Mouse (Mus musculus): ENCODE measurements at regions not wholly inside any gene's neighbourhood (a gene's known extent, or its start where the extent isn't known, plus 50 kb on each side); places are given as distances from the start of the nearest gene placed in this dataset.
"Not testable (repeated sequence)": the region's sequence is repeated elsewhere in the genome, so short reads cannot be mapped to it uniquely, and the experiment has no call there.

GRCm38 (mm10) chr9:83728428-83728827 is 77.6 kb downstream of the Elovl4 start:
- DNase-seq (ENCODE audit: low spot score in 2 of 2): no peak

- peak; percentile 74 to 82 for DNase-seq (ENCODE audit: low spot score in 2 of 2)
Measured at GRCm38 (mm10) chr9:83727462-83728189, 78.5 kb downstream of the Elovl4 start.

GRCm38 (mm10) chr9:83726979-83727378 is 79.1 kb downstream of the Elovl4 start:
- DNase-seq (ENCODE audit: low spot score in 2 of 2): no peak

GRCm38 (mm10) chr9:83726105-83726504 is 80.0 kb downstream of the Elovl4 start:
- peak; percentile 39 to 61 for DNase-seq (ENCODE audit: low spot score in 2 of 2)

- peak in 1 of 2 experiments; percentile 5 for DNase-seq (ENCODE audit: low spot score in 2 of 2)
Measured at GRCm38 (mm10) chr9:83725545-83725944, 80.5 kb downstream of the Elovl4 start.

GRCm38 (mm10) chr9:83720982-83721381 is 85.1 kb downstream of the Elovl4 start:
- DNase-seq (ENCODE audit: low spot score in 2 of 2): no peak

GRCm38 (mm10) chr9:83719811-83720210 is 86.3 kb downstream of the Elovl4 start:
- no peak for DNase-seq (ENCODE audit: low spot score in 2 of 2)

- not testable (repeated sequence) for DNase-seq (ENCODE audit: low spot score in 2 of 2)
Measured at GRCm38 (mm10) chr9:83718084-83718483, 88.0 kb downstream of the Elovl4 start.

GRCm38 (mm10) chr9:83716101-83716763 is 89.8 kb downstream of the Elovl4 start:
- DNase-seq (ENCODE audit: low spot score in 2 of 2): no peak

GRCm38 (mm10) chr9:83707361-83707760 is 98.7 kb downstream of the Elovl4 start:
- no peak for DNase-seq (ENCODE audit: low spot score in 2 of 2)

- no peak for DNase-seq (ENCODE audit: low spot score in 2 of 2)
Measured at GRCm38 (mm10) chr9:83706071-83706470, 100.0 kb downstream of the Elovl4 start.

- no peak for DNase-seq (ENCODE audit: low spot score in 2 of 2)
Measured at GRCm38 (mm10) chr9:83704186-83704585, 101.9 kb downstream of the Elovl4 start.

GRCm38 (mm10) chr9:83700916-83701315 is 105.2 kb downstream of the Elovl4 start:
- no peak for DNase-seq (ENCODE audit: low spot score in 2 of 2)

GRCm38 (mm10) chr9:83700056-83700455 is 106.0 kb downstream of the Elovl4 start:
- DNase-seq (ENCODE audit: low spot score in 2 of 2): no peak

GRCm38 (mm10) chr9:83691332-83692198 is 114.5 kb downstream of the Elovl4 start:
- DNase-seq (ENCODE audit: low spot score in 2 of 2): peak; percentile 73 to 78

All from layer of hippocampus, postnatal 10 days (tissue).